In the genomic region with DNA sequence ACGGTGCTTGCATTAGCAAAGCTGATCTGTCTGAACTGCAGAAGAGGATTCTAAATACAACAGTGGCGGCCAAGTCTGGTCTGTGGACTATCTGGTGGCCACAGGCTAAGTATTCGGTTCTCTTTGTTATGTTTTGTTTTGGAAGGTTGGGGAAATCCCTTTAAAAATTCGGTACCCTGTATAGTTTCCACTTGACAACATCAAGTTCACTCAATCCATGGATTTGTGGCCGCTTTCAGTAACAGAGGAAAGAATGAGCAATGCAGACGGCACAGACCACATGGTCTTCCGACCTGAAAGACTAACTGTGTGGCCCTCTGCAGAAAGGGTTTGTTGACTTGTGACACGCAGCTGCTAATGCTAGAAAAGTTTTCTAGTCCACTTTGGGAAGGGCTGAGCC, we compare ENCODE assay signal across 15 mouse cellular contexts.
"Had no signal": no experiment of that assay in that cellular context is flagged by ENCODE, and none has a peak within 500 bp of the region (broad histone marks: within the 10 kb centered on the region; RNA-seq: fewer than 3 reads in every experiment).

No protein-coding gene starts in this region.

- H3K27me3 ChIP-seq: liver, embryonic 15.5 days had no signal

- H3K36me3 ChIP-seq: limb, embryonic 10.5 days; midbrain, embryonic 12.5 days had no signal

- H3K4me2 ChIP-seq: liver, embryonic 11.5 days; liver, embryonic 15.5 days; midbrain, embryonic 12.5 days had no signal

- H3K4me3 ChIP-seq: layer of hippocampus, adult 2 months; left cerebral cortex, adult 2 months; limb, embryonic 10.5 days; liver, embryonic 15.5 days; midbrain, embryonic 12.5 days had no signal

- ATAC-seq: lung, postnatal 0 days; midbrain, embryonic 16.5 days had no signal

- H3K27ac ChIP-seq: layer of hippocampus, adult 2 months; left cerebral cortex, adult 2 months; limb, embryonic 10.5 days; liver, embryonic 15.5 days had no signal

- H3K9me3 ChIP-seq: limb, embryonic 10.5 days; liver, embryonic 15.5 days; midbrain, embryonic 12.5 days had no signal

- H3K9ac ChIP-seq: liver, embryonic 15.5 days; midbrain, embryonic 12.5 days had no signal

- DNase-seq: kidney, postnatal 10 days; kidney, postnatal 4 days; lung, adult 2 months; lung, postnatal 4 days; right cerebral cortex, postnatal 14 days; thymus, adult 18-20 months; thymus, postnatal 14 days had no signal
